Mouse (Mus musculus) hindbrain, postnatal 0 days (tissue): Measurements from ENCODE around the gene Zfp449. TPM values are rescaled to one million over a fixed set of nuclear protein-coding genes. Genes with fewer than 3 reads are reported as not detected.

Experiments
- ATAC-seq: fragments of 200-750 bp; cut with Nextera tagmentation; 2 replicates; pipeline ENCODE4 v1.8.0; 2017; ENCODE audit warnings: mild to moderate bottlenecking, moderate TSS enrichment, moderate library complexity
- DNase-seq: peaks from one replicate; pipeline ENCODE4 v3.0.0-alpha.2; 2015; ENCODE audit warnings: low spot score
- H3K27ac ChIP-seq: fragments of 300-500 bp; sonication (generic); 2 replicates; pipeline ENCODE4 v1.5.1; 2014; ENCODE audit warnings: mild to moderate bottlenecking
- H3K27me3 ChIP-seq: fragments of 300-500 bp; sonication (generic); 2 replicates; pipeline ENCODE4 v1.6.1; 2014; ENCODE audit warnings: low read length, mixed read lengths; ENCODE audit not compliant: insufficient read depth
- H3K36me3 ChIP-seq: fragments of 300-500 bp; sonication (generic); 2 replicates; pipeline ENCODE4 v1.6.1; 2014; ENCODE audit warnings: low read length, mixed read lengths; ENCODE audit not compliant: insufficient read depth
- H3K4me1 ChIP-seq: fragments of 300-500 bp; sonication (generic); 2 replicates; pipeline ENCODE4 v1.6.1; 2014; ENCODE audit warnings: antibody characterized with exemption, low read length, mixed read lengths; ENCODE audit not compliant: insufficient read depth
- H3K4me2 ChIP-seq: fragments of 300-500 bp; sonication (generic); 2 replicates; pipeline ENCODE4 v1.6.1; 2014; ENCODE audit warnings: low read depth, mild to moderate bottlenecking, low read length, moderate library complexity, mixed read lengths
- H3K4me3 ChIP-seq: fragments of 300-500 bp; sonication (generic); 2 replicates; pipeline ENCODE4 v1.5.1; 2014; ENCODE audit warnings: low read length
- H3K9ac ChIP-seq: fragments of 300-500 bp; sonication (generic); replicated peaks from 2 replicates; pipeline ENCODE4 v1.6.1; 2014; ENCODE audit warnings: mild to moderate bottlenecking, low read length, moderate library complexity, mixed read lengths
- H3K9me3 ChIP-seq: fragments of 300-500 bp; sonication (generic); 2 replicates; pipeline ENCODE4 v1.6.1; 2016; ENCODE audit warnings: low read length, mixed read lengths
- CTCF ChIP-seq: IDR thresholded peaks from 2 replicates; pipeline ENCODE4 v1.5.1; 2016; ENCODE audit warnings: antibody characterized with exemption, control low read depth, low read depth
- WGBS: fragments of 180-500 bp; shearing (Covaris S2); extraction: QIAGEN DNeasy Blood & Tissue Kit; methylation state at CpG from one replicate; pipeline ENCODE4 v1.1.7; 2014; 5-methylcytosine and 5-hydroxymethylcytosine counted together
- polyA plus RNA-seq: library from polyadenylated mRNA; unstranded; fragments of >200 nt; fragmentation: Nextera tagmentation; extraction: Ambion mirVana; gene quantifications from 2 replicates; pipeline ENCODE4 v1.2.1, GENCODE M21; 2015
- total RNA-seq: library from RNA; depleted of rRNA; stranded (reverse); fragments of >200 nt; gene quantifications from 2 replicates; pipeline ENCODE4 v1.2.3, GENCODE M21; 2014; rRNA removed

The Zfp449 gene
- total and polyA plus RNA-seq, 2 experiments from 2014 or later, result 2.8 to 4.4 TPM

DNA sequence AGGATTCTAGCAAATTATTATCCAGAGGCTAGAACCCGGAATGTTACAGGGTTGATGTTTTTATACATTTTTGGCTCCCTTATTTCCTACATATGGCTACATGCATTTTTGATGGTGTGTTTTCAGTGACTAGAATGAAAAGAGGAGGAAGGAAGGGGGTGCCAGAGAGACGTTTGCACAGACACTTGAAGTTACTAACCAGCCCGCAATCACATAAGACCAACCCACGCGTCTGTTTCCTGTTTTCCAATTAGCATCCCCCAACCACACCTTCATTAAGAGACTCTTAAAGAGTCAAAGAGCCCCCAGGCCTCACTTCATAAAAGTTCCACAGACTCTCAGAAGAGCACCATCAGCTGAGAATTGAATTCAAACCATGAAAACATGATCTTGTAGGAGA, 59.9 kb downstream of the Zfp449 start:
- WGBS, result 72% methylated on average over 5 of the region's 5 CpGs
- no peak for TF ChIP-seq CTCF
- Histone ChIP-seq H3K4me3 (no peak overlapping the region), H3K36me3 (no peaks in the 10 kb centered on the region), H3K27me3 (no peaks in the 10 kb centered on the region), H3K9ac (no peak overlapping the region), H3K4me1 (no peaks in the 10 kb centered on the region), H3K27ac (no peak overlapping the region), H3K9me3 (no peaks in the 10 kb centered on the region), H3K4me2 (no peak overlapping the region)
- no peak for DNase-seq
- no peak for ATAC-seq

Other genes with a start within 250 kb of the Zfp449 start
- not detected in 2 replicates for gene 3830403N18Rik, start 209.8 kb upstream of the Zfp449 start, total RNA-seq
- gene 3830403N18Rik, start 209.8 kb upstream of the Zfp449 start, polyA plus RNA-seq, result 0.43 and 0.82 TPM in 2 replicates
- not detected in 2 replicates for gene Gm773, start 133.5 kb upstream of the Zfp449 start, total RNA-seq
- not detected in 2 replicates for gene Gm773, start 133.5 kb upstream of the Zfp449 start, polyA plus RNA-seq
- gene Smim10l2a, start 28.2 kb downstream of the Zfp449 start, total RNA-seq, result 68.7 and 74.6 TPM in 2 replicates
- gene Smim10l2a, start 28.2 kb downstream of the Zfp449 start, polyA plus RNA-seq, result 53.8 and 55.9 TPM in 2 replicates
- not detected in 2 replicates for gene Gm2174, start 101.6 kb downstream of the Zfp449 start, total RNA-seq
- 2.8 TPM in 1 of 2 replicates, not detected in the other for gene Gm2174, start 101.6 kb downstream of the Zfp449 start, polyA plus RNA-seq
- gene Ints6l, start 108.5 kb downstream of the Zfp449 start, total RNA-seq, result 20.4 and 22.7 TPM in 2 replicates
- gene Ints6l, start 108.5 kb downstream of the Zfp449 start, polyA plus RNA-seq, result 13.2 and 15.9 TPM in 2 replicates
- not detected in 2 replicates for gene Gm10477, start 178.3 kb downstream of the Zfp449 start, total RNA-seq
- gene Gm10477, start 178.3 kb downstream of the Zfp449 start, polyA plus RNA-seq, result not detected in 2 replicates
- gene Gm648, start 203.2 kb downstream of the Zfp449 start, total RNA-seq, result not detected in 2 replicates
- gene Gm648, start 203.2 kb downstream of the Zfp449 start, polyA plus RNA-seq, result not detected in 2 replicates